Mouse (Mus musculus) right cerebral cortex, adult 2 months (tissue): ENCODE data around the gene Olfr979.
"Not testable (repeated sequence)": the region's sequence is repeated elsewhere in the genome, so short reads cannot be mapped to it uniquely, and the experiment has no call there.

ENCODE experiments used
- DNase-seq, 2 experiments: peaks; one replicate each; pipeline ENCODE4 v3.0.0; 2021 to 2022; ENCODE audit warnings: low spot score in 2 of 2

The Olfr979 gene

GRCm38 (mm10) chr9:40003365-40003764 is at the start of gene Olfr979:
TSS of gene Olfr979 (minus strand) at chr9:40003465.
- DNase-seq: no peak

- no peak for DNase-seq
Observed at GRCm38 (mm10) chr9:40050138-40050537, 46.9 kb upstream of the Olfr979 start.

GRCm38 (mm10) chr9:40021164-40021563 is 17.9 kb upstream of the Olfr979 start, which contains the start of gene Olfr981:
TSS of gene Olfr981 (plus strand) at chr9:40021464.
- DNase-seq: no peak

GRCm38 (mm10) chr9:40009482-40009881 is 6.2 kb upstream of the Olfr979 start, which contains the start of gene Olfr980:
TSS of gene Olfr980 (minus strand) at chr9:40009582.
- DNase-seq: no peak

GRCm38 (mm10) chr9:39991813-39992212 is 11.5 kb downstream of the Olfr979 start, which contains the start of gene Olfr978:
TSS of gene Olfr978 (plus strand) at chr9:39992113.
- no peak for DNase-seq

GRCm38 (mm10) chr9:39976581-39977145 is 26.6 kb downstream of the Olfr979 start:
- not testable (repeated sequence) for DNase-seq

GRCm38 (mm10) chr9:39961033-39961432 is 42.2 kb downstream of the Olfr979 start, which contains the start of gene Olfr976:
TSS of gene Olfr976 (minus strand) at chr9:39961133.
- not testable (repeated sequence) for DNase-seq

- no peak for DNase-seq
Observed at GRCm38 (mm10) chr9:39951946-39952345, 51.3 kb downstream of the Olfr979 start, which contains the start of gene Olfr975. TSS of gene Olfr975 (minus strand) at chr9:39952046.
